Mouse (Mus musculus) embryonic facial prominence, embryonic 11.5 days (tissue): Measurements from ENCODE around the gene Wapl. TPM values are rescaled to one million over a fixed set of nuclear protein-coding genes. Genes with fewer than 3 reads are reported as not detected.
A peak's percentile ranks its signal among the peaks of the same experiment; 100 is the strongest.

Source experiments
- ATAC-seq: fragments of 200-750 bp; cut with Nextera tagmentation; replicated peaks from 2 replicates; pipeline ENCODE4 v1.8.0; 2017; ENCODE audit warnings: low read depth; ENCODE audit not compliant: insufficient number of reproducible peaks, low FRiP score, low TSS enrichment
- DNase-seq: peaks from one replicate; pipeline ENCODE4 v3.0.0-alpha.2; 2015; ENCODE audit warnings: low spot score
- H3K27ac ChIP-seq: fragments of 300-500 bp; sonication (generic); replicated peaks from 2 replicates; pipeline ENCODE4 v1.5.1; 2014; ENCODE audit warnings: mild to moderate bottlenecking, low read depth, low read length, control low read depth
- H3K27me3 ChIP-seq: fragments of 300-500 bp; sonication (generic); 2 replicates; pipeline ENCODE4 v1.6.1; 2014; ENCODE audit warnings: mild to moderate bottlenecking, low read length, moderate library complexity, mixed read lengths; ENCODE audit not compliant: control insufficient read depth, insufficient read depth
- H3K36me3 ChIP-seq: fragments of 300-500 bp; sonication (generic); replicated peaks from 2 replicates; pipeline ENCODE4 v1.6.1; 2014; ENCODE audit warnings: low read depth, mild to moderate bottlenecking, low read length, moderate library complexity, mixed read lengths; ENCODE audit not compliant: control insufficient read depth, insufficient read depth
- H3K4me1 ChIP-seq: fragments of 300-500 bp; sonication (generic); 2 replicates; pipeline ENCODE4 v1.6.1; 2014; ENCODE audit warnings: low read length, mixed read lengths; ENCODE audit not compliant: control insufficient read depth, insufficient read depth
- H3K4me2 ChIP-seq: fragments of 300-500 bp; sonication (generic); 2 replicates; pipeline ENCODE4 v1.6.1; 2014; ENCODE audit warnings: low read depth, mild to moderate bottlenecking, control low read depth, low read length, moderate library complexity
- H3K4me3 ChIP-seq: fragments of 300-500 bp; sonication (generic); 2 replicates; pipeline ENCODE4 v1.5.1; 2014; ENCODE audit warnings: low read depth, low read length, control low read depth
- H3K9ac ChIP-seq: fragments of 300-500 bp; sonication (generic); replicated peaks from 2 replicates; pipeline ENCODE4 v1.6.1; 2014; ENCODE audit warnings: mild to moderate bottlenecking, control low read depth, low read length
- H3K9me3 ChIP-seq: fragments of 300-500 bp; sonication (generic); replicated peaks from 2 replicates; pipeline ENCODE4 v1.6.1; 2016; ENCODE audit warnings: mild to moderate bottlenecking, low read length, inconsistent platforms, mixed read lengths; ENCODE audit not compliant: control insufficient read depth
- WGBS: fragments of 180-500 bp; shearing (Covaris S2); extraction: QIAGEN DNeasy Blood & Tissue Kit; methylation state at CpG from one replicate; pipeline ENCODE4 v1.1.7; 2014; 5-methylcytosine and 5-hydroxymethylcytosine counted together
- polyA plus RNA-seq: library from polyadenylated mRNA; unstranded; fragments of >200 nt; fragmentation: Nextera tagmentation; extraction: Ambion mirVana; gene quantifications from 2 replicates; pipeline ENCODE4 v1.2.1, GENCODE M21; 2014

The Wapl gene
- polyA plus RNA-seq, 1 experiment from 2014 or later = 38.0 TPM

DNA sequence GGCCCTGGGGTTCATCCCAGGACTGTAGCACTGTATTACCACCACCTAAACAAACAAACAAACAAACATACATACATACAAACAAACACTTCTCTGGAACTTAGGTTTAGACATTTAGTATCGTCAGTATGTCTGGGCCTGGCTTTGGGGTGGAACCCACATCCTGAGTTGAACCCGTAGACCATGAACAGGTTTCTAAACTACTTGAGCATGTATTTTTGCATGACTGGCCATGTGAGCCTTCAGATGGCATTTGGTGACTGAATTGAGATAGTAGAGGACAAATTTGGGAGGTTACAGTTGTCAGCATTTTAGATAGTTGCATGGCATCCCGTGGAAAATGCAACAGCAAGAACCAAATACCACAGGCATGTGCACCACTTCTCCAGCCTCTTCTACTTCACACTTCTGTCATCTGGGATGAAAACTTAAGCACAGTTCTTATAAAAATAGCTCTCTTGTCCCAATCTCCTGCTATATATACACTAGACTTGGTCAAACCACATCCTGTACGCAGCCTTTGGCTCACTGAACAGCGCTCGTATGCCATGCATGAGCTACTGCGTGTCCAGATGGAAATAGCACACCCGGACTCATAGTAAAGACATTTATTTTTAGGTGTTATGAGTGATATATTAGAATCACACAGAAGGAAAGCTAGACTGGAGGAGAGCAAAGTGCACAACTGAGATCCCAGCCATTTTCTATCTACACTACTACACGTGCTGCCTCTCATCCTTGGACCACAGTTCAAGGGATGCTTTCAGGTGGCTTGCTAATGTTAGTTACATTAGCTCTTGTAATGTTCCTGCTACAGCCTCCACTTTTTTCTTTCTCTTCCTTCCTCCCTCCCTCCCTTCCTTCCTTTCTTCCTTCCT, 87.6 kb downstream of the Wapl start:
- Histone ChIP-seq H3K9me3 (no peaks in the 10 kb centered on the region), H3K36me3 (no peaks in the 10 kb centered on the region), H3K4me3 (no peak overlapping the region), H3K4me2 (no peak overlapping the region), H3K4me1 (no peaks in the 10 kb centered on the region), H3K27me3 (no peaks in the 10 kb centered on the region), H3K27ac (no peak overlapping the region), H3K9ac (no peak overlapping the region)
- DNase-seq (no peak), ATAC-seq (no peak)
- WGBS = 94% methylated on average over 9 of the region's 9 CpGs

DNA sequence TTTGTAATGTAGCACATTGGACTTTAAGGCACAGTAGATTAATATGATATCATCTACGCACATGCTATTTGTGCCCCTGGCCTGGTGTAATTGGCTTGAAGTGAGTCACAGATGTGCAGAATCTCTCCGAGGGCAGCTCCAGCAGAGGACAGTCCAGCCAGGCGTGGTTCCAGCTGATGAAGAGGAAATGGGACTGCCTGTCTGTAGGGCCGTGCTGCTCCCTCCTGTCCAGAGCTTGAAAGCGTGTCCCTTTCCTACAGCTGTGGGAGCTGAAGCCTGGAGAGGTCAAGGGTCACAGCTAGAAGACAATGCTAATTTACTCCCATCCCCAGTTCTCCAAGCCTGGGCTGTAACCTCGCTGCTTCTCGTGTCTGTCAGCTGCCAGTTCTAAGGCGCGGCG, 89.0 kb downstream of the Wapl start:
- WGBS = 33% methylated on average over 10 of the region's 10 CpGs
- H3K4me1 ChIP-seq = no peaks in the 10 kb centered on the region
- peak; percentile 65; the same call in 1 of the 2 replicates for ATAC-seq
- H3K4me3 ChIP-seq = no peak overlapping the region
- no peaks in the 10 kb centered on the region for H3K9me3 ChIP-seq
- H3K27ac ChIP-seq = no peak overlapping the region
- no peaks in the 10 kb centered on the region for H3K36me3 ChIP-seq
- DNase-seq = no peak
- H3K9ac ChIP-seq = no peak overlapping the region
- H3K4me2 ChIP-seq = no peak overlapping the region
- H3K27me3 ChIP-seq = no peaks in the 10 kb centered on the region

DNA sequence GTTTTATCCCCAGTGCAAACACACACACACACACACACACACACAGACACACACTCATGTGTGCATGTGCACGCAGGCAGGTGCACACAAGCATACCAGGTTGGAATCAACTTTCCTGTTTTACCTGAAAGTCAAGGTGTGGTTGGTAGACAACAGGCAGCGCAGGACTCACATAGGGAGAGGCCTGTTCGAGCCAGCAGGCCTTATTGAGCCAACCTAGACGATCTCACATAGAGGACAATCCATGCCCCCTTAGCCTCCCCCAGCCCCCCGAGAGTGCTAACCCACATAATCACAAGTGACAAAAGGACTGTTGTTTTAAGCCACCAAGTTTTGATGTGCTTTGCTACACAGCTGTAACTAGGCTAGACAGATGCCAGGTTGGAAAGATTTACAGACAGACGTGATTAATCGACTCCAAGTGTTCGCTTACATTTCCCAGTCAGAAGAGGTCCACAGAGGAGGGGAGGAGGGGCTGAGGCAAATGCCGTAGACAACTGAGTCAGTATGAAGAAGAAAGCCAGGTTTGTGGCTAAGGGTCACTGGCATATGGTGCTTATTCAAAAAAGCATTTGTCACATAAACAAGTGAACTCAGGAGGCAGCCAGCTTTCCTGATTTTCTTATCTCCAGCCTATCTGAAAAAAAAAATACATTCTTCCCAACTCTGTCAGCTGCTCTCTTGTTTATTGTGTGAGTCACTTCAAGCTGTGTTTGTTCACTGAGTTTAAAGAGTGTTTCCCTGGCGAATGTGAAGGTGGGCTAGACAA, 90.2 kb downstream of the Wapl start:
- Histone ChIP-seq H3K4me3 (no peak overlapping the region), H3K27me3 (no peaks in the 10 kb centered on the region), H3K27ac (0 out of 2 replicates have a peak overlapping the region, but pooled peaks have one; percentile 20), H3K36me3 (no peaks in the 10 kb centered on the region), H3K4me2 (no peak overlapping the region), H3K9ac (no peak overlapping the region), H3K4me1 (no peaks in the 10 kb centered on the region), H3K9me3 (no peaks in the 10 kb centered on the region)
- WGBS = 39% methylated on average over 10 of the region's 10 CpGs
- peak; percentile 44 for ATAC-seq
- peak; percentile 53 for DNase-seq

DNA sequence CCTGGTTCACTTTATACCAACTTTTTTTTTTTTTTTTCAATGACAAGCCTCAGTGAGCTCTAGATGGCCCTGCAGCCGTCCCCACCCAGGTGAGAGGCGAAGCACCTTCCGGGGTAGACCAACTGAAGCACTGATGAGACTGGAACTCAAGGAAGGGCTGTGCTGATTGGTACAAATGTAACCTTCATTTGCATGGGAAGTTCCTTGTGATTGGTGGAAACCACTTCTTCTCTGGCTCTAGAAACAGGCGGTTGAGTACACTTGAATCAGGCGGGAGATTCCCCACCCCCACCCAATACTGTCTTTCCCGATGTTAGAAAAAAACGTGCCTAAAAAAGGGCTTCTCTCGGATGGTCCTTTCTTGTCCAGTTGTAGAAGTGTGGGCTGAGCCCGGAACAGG, 91.2 kb downstream of the Wapl start:
- no peaks in the 10 kb centered on the region for H3K36me3 ChIP-seq
- H3K9ac ChIP-seq = no peak overlapping the region
- WGBS = 81% methylated on average over 9 of the region's 9 CpGs
- H3K4me2 ChIP-seq = no peak overlapping the region
- H3K4me1 ChIP-seq = no peaks in the 10 kb centered on the region
- H3K27me3 ChIP-seq = no peaks in the 10 kb centered on the region
- ATAC-seq (no peak), DNase-seq (no peak)
- no peak overlapping the region for H3K4me3 ChIP-seq
- H3K27ac ChIP-seq = no peak overlapping the region
- no peaks in the 10 kb centered on the region for H3K9me3 ChIP-seq

DNA sequence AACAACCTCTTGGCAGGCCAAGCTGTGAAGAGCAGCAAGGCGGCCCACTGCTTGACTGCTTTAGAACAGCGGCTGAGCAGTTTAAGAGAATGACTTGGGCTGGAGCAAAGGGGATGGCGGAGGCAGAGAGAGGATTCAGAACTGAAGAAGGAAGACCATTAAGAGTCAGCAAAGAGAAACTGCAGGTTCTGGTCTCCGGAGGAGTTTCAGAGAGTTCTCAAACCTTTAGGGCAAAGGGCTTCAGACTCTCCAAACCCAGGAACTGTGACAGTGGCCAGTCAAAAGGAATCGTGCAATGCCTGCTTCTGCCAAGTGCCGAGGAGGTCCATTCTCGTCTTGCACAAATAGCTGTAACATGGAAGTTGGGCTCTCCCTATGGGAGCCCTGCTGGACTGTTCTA, 91.7 kb downstream of the Wapl start:
- Histone ChIP-seq H3K9me3 (no peaks in the 10 kb centered on the region), H3K27me3 (no peaks in the 10 kb centered on the region), H3K27ac (no peak overlapping the region), H3K36me3 (no peaks in the 10 kb centered on the region), H3K9ac (no peak overlapping the region), H3K4me3 (no peak overlapping the region), H3K4me1 (no peaks in the 10 kb centered on the region), H3K4me2 (no peak overlapping the region)
- no peak for ATAC-seq
- WGBS = 93% methylated on average over 7 of the region's 7 CpGs
- no peak for DNase-seq

DNA sequence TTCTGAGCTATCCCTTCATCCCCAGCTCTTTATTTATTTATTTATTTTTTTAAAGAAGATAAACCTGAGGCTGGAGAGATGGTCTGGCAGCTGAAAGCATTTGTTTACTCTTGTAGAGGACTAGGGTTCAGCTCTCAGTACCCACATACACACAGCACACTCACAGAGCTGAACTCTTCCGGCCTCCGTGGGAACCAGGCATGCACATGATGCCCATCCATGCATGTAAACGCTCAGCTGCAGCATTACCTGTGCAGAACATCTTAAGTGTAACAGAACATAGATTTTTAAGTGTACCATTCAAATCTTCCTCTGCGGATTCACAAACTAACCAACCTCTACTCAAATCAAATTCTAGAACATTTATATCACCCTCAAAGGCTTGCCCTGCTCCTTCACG, 92.5 kb downstream of the Wapl start:
- Histone ChIP-seq H3K36me3 (no peaks in the 10 kb centered on the region), H3K4me1 (no peaks in the 10 kb centered on the region), H3K9me3 (no peaks in the 10 kb centered on the region), H3K9ac (no peak overlapping the region), H3K4me2 (no peak overlapping the region), H3K27ac (no peak overlapping the region), H3K4me3 (no peak overlapping the region), H3K27me3 (no peaks in the 10 kb centered on the region)
- DNase-seq = no peak
- ATAC-seq = no peak
- 94% methylated on average over 5 of the region's 5 CpGs for WGBS

DNA sequence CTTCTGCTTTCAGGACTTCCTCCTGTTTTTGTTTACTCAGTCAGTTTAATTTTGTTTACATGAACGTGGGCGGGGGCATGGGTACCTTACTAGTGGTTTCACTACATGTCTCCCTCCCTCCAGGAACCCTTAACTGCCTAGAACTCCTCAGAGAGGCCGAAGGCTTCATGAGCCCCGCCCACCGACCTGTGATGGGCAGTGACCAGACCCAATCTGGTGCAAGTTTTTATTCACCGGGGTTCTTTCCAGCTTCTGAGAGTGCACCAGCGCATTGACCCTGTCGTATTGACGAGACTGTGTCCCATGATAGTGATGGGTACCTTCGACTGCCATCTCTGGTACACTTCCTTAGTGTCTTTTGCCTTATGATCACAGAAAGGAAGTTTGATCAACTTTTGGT, 94.6 kb downstream of the Wapl start:
- ATAC-seq = peak; percentile 64; the same call in 1 of the 2 replicates
- peak overlapping the region; percentile 12 for H3K4me3 ChIP-seq
- no peaks in the 10 kb centered on the region for H3K36me3 ChIP-seq
- no peaks in the 10 kb centered on the region for H3K9me3 ChIP-seq
- H3K4me2 ChIP-seq = peak overlapping the region; percentile 38; the same call in 1 of the 2 replicates
- H3K27me3 ChIP-seq = no peaks in the 10 kb centered on the region
- peak; percentile 80 for DNase-seq
- H3K27ac ChIP-seq = no peak overlapping the region
- H3K4me1 ChIP-seq = no peaks in the 10 kb centered on the region
- H3K9ac ChIP-seq = no peak overlapping the region
- 2% methylated on average over 10 of the region's 10 CpGs for WGBS
